Mouse (Mus musculus): ENCODE data around the gene Nelfcd.

DNA sequence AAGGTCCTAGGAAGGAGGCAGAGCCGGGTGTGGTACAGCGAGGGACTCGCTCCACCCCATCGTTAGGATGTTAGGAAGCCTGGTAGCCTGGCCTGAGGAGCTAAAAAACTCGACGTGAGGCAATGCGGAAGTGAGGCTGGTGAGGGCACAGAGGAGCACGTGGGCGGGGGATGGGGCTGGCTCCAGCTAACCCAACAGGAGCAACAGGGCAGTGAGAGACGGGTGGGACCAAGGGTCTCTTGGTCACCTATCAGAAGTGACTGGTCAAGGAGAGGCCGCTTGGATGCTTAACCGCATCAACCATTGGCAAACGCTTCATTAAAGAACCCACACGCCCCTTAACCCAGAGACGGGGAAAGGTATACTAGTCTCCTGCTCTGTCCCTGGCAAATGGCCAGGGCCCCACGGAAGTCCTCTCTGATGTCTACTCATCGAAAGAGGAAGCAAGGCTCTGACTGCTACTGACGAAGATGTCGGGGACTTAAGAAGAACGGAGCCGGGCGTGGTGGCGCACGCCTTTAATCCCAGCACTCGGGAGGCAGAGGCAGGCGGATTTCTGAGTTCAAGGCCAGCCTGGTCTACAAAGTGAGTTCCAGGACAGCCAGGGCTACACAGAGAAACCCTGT lies 20.6 kb downstream of the Nelfcd start:
- TF ChIP-seq CTCF (IDR thresholded peaks at IDR 0.05; ENCODE audit: extremely low read depth, insufficient read depth, insufficient read length, insufficient replicate concordance) (no peak), POLR2A (IDR thresholded peaks at IDR 0.05; ENCODE audit: low read depth, low read length) (peak; percentile 1; the same call in 1 of the 2 replicates)
